Mouse (Mus musculus) E14TG2a.4 (cell line): ENCODE data around the gene Serinc5.

Source experiments
- CTCF ChIP-seq: conservative IDR thresholded peaks from 2 replicates; pipeline ENCODE4 v1.5.1; 2014; ENCODE audit warnings: low read length
- POU5F1 ChIP-seq: IDR thresholded peaks from 2 replicates; pipeline ENCODE4 v1.6.1; 2014; ENCODE audit warnings: low read length, borderline replicate concordance

DNA sequence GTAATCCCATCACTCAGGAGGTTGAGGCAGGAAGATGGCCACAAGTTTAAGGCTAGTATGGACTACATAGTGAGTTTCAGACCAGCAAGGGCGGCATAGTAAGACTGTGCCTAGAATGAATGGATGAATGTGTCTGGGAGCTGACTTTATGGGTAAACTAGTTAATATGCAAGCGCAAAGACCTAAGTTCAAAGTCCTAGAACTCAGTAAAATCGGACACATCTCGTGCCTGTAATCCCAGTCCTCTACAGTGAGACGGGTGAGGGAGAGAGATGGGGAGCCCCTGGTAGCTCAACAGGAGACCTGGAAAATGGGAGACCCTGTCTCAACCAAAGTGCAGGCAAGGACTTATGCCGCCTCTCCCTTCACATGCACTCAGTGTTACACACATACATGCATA lies 88.5 kb downstream of the Serinc5 start:
- TF ChIP-seq CTCF (no peak), POU5F1 (no peak)
